Mouse (Mus musculus) R1 (cell line): ENCODE data around the gene Med11.
"Not testable (repeated sequence)": the region's sequence is repeated elsewhere in the genome, so short reads cannot be mapped to it uniquely, and the experiment has no call there.

Experiments used
- DNase-seq: peaks from one replicate; pipeline ENCODE4 v3.0.0-alpha.2; 2018; ENCODE audit warnings: low read depth, low spot score

Med11 gene

DNA sequence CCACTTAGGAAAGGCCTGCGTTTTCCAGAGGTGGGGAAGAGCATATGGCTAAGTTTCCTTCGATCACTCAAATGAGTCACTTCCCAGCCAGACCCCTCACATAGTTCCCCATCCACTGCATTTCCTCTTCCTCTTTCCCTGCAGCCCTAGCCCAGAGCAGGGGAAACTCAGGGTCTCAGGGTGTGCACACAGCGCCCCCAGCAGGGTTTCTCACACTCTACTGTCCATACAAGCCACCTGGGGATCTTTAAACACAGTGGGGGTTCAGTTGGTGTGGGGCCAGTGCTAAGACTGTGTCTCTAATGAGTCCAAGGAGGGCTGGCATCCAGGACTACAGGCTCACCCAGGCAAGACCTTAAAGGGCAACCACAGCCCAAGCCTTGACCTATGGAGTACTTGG, 5.0 kb upstream of the Med11 start:
- peak; percentile 7 for DNase-seq

DNA sequence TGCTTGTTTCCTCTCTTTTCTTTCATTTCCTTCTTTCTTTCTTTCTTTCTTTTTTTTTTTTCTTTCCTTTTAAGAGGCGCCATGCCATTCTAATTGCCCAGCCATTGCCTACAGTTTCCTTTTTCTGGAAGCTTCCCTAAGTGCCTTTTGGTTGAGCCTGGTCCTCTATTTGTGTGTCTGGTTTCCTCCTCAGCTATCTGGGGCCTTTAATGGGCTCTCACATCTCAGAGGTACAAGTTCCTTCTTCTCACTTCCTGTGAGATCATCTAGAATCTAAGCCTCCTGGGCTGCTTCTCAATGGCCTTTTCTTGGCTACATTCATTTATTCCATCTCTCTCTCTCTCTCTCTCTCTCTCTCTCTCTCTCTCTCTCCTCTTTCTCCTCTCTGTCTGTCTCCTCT, 4.3 kb upstream of the Med11 start:
- DNase-seq: no peak

DNA sequence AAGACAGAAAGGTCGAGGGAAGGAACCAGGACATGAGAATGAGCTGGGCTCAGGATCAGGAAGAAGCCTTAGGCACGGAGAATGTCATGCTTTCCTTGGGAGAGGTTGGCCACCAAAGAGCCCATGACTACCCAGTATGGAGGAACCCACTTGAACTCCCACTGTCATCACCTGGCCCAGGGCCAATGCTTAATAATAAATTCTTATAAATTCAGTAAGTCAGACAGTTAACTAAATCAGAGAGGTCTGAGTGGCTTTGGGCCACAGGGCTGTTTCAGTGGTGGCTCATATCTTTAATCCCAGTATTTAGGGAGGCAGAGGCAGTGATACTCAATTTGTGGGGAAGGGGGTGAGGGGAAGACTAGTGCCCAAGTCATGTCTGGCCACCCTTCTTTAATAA, 793 bp upstream of the Med11 start:
- no peak for DNase-seq

DNA sequence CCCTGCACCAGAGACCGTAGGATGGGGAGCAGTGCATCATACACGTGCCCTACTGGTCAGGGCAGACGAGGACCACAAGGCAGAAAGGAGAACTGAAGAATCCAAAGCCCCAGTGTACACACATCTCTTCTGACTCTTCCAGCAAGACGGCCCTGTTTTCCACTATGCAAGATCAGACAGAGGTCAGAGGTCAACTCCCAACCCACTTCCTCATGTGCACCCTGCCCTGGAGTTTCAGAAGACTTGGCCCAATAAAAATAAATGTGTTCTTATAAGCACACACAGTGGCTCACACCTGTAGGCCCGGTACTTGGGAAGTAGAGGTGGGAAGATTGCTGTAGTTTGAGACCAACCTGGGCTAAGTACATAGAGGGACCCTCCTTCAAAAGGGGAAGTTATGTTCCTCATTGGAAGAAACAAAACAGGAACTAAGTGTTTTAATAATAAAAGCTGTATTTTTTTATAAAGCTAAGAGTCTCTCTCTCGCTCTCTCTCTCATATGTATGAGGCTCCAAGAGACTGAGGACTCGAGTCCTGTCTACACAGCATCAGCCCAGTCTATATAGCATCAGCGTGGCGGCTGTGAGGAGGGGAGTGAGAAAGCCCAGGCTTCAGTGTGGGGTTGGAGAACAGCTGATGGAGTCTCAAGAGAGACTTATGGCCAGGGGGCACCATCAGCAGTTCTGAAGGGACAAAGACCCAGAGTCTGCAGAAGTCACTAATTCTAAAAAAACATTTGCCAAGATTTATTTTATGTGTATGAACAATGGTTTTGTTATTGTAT, 1.7 kb downstream of the Med11 start:
- no peak for DNase-seq

DNA sequence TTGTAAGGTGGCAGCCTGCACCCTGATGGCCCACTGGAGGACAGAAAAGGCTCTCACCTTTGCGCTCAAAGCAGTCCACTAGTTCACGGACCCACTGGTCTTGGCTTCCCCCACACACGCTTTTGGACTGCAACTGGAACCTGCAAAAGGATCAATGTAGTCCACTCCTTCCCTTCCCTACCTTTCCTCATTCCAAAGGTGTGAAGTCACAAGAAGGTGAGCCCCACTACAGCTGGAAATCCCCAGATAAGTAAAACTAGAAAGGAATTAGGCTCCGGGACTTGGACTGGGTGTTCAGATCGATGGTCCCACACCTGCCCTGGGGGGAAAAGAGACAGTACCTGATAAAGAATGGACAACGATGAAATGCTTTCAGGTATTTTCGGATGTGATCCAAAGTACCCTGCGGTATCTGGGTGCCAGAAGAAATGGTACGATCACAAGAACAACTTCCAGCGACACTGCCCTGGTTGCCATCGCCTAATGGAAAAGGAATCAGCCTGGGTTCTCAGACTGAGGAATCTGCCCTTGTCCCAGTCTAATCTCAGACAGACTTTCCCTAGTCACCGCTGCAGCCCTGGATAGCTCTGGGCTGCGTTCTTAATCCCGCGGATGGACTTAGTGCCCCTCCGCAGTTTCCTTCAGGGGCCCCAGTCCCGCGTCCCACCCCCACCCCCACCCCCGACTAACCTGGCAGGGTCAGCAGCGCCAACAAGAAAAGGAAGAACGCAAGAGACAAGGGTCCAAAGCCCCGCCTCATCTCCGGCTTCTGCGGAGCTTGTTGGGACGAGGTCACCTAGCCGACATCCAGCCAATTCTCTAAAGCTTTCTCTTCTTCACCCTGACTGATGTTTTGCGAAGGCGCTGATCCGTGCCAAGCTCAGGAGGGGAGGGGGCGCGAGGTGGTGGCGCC, 7.2 kb downstream of the Med11 start, which contains the start of gene Zmynd15:
TSS of gene Zmynd15 (plus strand) at position 746 of the 913 bp plus-strand sequence.
- no peak for DNase-seq

DNA sequence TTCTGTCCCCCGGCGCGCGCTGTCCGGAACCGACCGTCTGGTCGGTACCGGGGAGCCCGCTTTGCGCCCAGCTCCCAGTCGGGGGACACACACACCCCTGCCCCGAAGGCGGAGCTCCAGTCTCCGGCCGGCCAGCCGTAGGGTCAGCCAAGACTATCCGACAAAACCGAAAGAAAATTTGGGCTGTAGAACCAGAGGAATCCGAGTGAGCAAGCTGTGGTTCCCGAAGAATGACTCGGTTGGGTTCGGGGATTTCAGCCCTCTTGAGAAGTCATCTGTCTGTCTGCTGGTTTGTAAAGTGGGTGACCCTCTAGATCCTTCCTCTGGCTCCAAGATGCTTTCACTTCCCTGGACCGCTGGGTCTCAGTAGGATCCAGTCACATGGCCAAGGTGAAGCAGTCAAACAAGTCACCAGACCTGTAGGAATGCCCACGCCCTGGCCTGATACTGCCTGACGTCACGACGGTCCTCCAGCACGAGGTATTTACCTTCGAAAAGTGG, 7.9 kb downstream of the Med11 start, which contains the start of gene Cxcl16:
TSS of gene Cxcl16 (minus strand) at position 384 of the 501 bp plus-strand sequence.
- peak; percentile 68 for DNase-seq

DNA sequence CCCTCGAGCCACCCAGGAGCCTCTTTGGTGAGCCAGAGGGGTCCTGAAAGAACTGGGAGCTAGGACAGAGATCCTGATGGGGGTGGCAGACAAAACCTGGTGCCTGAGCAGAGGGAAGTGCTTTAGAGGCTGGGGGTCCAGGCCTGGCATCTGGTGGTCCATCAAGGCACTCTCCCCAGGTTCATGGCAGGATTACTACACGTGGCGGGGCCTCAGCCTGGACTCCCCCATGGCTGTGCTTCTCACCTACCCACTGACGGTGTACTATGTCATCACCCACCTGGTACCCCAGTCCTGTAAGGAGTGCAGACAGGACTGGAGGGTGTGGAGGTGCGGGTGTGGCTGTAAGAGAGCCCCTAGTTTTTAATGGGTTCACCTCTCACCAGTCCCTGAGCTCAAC, 12.3 kb downstream of the Med11 start:
- no peak for DNase-seq

DNA sequence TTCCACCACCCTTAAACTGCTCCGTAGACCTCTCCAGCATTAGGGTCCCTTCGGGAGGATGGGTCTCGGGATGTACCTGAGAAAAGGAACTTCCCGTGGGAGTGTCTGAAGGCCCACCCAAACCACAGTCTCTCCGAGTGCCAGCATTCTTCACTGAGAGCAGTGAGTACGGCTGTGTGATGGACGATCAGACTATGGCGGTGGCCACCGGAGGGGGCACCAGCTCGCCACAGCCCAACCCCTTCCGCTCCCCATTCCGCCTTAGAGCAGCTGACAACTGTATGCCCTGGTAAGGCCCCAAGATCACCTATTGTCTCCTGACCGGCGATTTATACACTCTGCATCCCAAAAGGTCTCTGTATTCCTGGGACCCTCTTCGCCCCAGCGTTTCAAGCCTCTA, 13.5 kb downstream of the Med11 start:
- no peak for DNase-seq

DNA sequence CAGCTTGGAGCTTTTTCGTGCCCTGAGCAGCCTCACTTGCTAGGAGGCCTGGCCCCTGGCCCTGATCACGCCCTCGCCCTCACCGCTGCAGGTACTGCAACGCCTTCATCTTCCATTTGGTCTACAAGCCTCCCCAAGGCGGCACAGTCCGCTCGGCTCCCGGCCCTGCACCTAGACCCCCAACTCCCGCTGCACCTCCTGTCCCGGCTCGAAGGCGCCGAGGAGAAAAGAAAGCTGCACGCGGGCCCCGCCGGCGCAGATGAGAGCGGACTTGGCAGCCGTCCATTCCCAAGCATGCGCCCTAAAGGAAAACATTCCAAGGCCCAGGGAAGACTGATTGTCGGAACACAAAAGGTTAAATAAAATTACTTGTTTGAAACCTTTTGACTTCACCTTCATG, 14.1 kb downstream of the Med11 start:
- peak; percentile 30 for DNase-seq

DNA sequence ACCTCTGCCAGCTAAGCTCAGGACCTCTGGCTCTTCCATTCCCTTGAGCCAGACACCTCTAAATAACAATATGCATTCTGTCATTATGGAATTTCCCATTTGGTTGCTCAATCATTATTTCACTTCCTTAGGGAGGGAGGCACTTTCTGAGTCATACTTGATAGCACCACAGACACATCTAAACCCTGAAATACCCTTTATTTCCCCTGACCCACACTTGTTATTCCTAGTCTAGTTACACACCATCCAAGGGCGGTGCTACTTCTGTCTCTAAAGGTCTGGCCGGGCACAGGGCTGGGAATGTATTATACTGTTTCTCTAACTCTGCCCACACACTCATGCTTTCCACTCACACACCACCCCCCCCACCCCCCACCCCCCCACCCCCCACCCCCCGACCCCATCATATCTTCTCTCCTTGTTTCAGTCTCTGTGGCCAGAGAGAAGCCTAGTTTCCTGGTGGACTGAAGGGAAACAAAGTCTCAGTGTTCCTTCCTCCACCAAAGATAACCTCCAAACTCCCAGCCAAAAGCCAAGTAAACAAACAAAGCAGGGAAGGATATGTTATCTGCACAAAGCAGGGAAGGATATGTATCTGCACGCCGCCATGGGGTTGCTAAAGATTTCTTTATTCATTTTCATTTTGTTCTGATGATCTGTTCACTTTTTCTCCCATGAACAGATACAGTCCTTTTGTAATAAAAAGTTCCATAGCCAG, 16.3 kb downstream of the Med11 start:
- no peak for DNase-seq

DNA sequence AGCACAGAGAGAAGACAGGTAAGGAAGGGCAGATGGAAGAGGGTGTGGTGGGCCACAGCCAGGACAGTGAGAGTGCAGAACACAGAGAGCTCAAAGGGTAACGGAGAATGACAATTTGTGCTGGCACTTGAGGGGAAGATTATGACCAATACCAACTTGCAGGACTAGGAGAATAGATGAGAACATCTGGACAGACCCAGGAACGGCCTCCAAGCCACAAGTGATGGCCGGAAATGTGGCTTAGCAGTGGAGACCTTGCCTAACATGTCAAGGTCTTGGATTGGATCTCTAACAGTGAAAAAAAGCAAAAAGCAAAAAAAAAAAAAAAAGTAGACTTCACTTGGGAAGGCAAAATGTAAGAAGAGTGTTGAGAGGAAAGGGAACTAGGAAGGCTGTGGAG, 18.0 kb downstream of the Med11 start:
- DNase-seq: no peak

DNA sequence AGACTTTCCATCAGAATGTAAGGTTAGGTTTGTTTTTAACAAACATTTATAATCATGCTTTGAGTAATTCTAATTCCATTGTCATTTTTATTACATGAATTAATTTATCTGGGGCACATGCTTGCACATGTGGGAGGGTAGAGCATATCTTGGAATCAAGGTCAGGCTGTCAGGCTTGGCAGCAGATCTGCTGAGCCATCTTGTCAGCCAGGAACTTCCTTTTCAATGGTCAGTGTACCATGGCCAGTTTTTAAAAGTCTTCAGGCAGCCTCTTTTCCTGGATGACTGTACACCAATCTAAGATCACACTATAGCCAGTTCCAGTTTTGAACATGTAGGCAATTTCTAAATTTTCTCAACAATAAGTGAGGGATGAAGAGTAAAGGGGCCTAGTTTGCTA, 21.0 kb downstream of the Med11 start:
- no peak for DNase-seq

DNA sequence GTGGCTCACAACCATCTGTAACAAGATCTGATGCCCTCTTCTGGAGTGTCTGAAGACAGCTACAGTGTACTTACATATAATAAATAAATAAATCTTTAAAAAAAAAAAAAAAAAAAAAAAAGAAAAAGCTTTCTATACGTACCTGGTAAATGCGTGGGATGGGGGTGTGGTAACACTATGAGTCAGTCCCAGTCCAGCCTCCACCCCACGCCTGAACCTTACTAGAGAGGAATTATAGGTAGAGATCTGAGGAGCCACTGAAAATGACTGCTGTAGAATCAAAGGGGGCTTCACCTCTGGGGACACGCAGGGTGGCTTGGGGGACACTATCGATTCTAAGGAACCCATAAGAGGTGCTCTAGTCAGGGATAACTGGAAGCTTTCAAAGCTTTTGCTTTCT, 21.6 kb downstream of the Med11 start:
- not testable (repeated sequence) for DNase-seq

DNA sequence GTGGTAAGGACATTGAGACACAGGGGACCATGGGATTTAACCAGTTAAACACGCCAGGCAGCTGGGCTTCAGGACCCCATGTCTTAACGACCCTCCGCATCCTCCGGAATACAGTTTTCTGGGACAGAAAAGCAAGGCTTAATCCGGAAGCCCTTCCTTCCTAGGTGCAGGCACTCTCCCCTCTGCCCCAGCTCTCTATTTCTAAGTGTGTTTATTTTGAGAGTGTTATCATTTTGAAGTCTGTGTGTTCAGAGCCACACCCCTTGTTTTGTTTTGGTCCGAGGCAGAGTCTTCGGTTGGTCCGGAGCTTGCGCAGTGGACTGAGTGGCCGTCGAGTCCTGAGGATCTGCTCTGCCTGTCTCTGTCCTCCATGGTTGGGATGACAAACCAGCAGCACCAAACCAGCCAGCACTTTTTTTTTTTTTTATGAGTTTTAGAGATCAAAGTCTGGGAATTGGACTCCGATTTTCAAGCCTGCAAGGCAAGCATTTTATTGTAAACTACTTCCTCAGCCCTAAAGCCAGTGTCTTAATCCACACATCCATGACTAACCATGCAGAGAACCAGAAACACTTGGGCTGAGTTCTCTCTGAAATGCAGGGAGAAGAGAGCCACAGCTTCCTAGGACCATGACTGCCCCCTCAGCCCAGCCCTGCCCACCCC, 23.3 kb downstream of the Med11 start:
- no peak for DNase-seq

DNA sequence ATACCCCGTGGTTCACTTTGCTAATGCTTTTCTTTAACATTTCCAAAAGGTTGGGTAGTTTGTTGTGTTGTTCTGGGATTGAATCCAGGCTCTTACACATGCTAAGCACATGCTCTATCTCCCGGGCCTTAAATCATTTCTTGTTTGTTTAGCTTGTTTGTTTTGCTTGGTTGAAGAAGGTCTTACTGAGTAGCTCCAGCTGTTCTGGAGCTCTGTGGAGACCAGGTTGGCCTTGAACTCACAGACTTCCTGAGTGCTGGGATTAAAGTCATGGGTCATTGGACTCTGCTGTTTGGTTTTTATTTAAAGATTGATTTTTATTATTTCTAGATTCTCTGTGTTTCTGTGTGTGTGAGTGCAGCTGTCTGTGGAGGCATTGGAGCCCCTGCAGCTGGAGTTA, 33.8 kb downstream of the Med11 start:
- DNase-seq: no peak

DNA sequence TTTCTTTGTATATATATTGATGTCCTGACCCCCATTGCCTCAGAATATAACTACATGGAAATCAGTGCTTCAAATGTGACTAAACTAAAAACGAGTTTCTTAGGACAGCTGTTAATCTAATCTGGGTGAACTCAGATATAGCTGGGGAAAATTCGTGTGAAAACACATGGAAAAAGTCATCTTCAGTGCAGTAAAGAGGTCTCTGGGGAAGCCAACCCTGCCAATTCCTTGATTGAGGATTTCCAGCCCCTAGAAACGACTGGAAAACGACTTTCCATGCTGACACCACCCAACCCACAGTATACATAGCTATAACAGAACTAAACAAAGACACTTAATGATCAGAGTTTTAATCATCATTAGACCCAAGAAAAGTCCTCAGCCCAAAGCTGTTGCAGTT, 36.1 kb downstream of the Med11 start:
- no peak for DNase-seq

DNA sequence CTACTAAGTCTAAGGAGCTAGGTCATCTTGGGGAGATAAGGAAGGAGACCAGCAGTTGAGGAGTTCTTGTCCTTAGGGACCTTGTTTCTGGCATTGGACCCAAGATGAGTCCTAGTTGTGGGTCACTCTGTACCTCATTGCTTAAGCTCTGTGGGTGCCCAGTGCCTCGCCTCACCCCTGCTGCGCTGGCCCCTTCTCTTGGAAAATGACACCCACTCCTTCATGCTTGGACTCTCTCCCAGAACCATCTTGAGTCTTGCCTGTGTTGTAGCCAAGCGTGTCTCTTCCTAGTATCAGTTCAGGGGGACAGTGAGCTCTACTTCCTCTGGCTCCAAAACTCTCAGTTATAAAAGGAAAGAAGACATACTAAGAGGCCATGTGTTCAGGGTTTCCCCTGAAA, 37.4 kb downstream of the Med11 start:
- DNase-seq: no peak

DNA sequence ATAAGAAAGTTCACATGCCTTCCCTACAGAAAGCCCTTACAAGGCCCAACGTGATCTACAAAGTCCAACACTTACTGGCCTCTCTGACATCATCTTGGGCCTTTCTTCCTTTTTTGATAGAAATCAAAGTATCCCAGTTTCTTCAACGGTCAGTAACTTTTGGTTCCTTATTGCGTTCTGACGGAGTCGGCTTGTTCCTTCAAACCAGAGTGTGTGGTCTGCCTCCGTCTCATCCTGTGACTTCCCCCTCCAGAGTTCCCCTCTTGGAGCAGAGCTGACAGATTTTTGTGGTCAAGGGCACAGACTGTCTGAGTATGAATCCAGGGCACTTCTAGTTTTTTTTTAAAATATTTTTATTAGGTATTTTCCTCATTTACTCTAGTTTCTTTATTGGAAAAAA, 38.0 kb downstream of the Med11 start:
- no peak for DNase-seq

DNA sequence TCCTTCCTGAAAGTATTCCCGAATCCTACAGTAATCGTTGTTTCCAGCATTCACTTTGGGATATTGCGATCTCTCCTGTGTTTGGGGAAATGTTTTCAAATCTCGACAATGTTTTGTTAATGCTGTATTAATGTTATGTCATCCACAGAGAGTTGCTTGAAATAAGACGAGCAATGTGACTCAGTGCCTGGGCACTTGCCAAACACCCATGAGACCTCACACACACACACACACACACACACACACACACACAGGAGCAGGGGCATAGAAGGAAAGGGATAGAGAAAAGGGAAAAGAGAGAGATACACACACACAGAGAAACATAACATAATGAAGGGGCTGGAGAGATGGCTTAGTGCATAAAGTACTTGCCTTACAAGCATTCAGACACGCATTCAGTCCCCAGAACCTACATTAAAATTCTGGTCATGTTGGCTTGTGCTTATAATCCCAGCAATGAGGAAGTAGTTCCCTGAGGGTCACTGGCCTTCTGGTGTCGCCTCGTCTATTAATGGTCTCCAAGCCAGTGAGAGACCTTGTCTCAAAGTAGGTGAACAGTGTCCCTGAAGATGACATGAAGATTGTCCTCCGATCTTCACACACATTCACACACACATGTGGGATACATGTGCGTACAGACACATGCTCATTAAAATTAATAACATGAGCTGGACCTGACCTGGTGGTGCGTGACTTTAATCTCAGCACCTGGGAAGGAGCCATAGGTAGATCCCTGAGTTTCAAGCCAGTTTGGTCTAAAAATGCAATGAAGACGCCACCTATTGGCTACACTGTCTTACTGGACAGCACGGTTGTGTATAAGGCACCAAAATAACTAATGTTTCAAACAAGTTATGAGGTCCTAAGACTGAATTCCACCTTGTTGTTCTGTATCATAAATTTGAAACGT, 48.1 kb downstream of the Med11 start:
- DNase-seq: no peak

DNA sequence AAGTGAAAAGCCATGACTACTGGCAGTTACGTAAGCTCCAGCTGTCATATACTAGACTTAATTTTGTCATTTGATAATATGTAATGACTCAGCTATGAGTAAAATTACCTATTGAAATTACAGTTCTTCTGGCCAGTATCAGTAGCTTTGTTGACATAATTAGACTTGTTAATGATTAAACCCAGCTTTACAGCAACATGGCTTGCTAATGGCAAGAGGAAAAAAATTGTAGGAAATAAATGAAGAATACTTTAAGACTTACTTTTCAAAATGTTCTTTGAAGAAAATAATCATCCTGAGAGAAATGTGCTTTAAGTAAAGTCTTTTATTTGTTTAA, 48.7 kb downstream of the Med11 start:
- DNase-seq: no peak
